Mouse (Mus musculus) embryo, embryonic 10 days (tissue): ENCODE results near the gene AI597479.
A peak's percentile ranks its signal among the peaks of the same experiment; 100 is the strongest.

Source experiments
- DNase-seq: peaks from one replicate; pipeline ENCODE4 v3.0.0-alpha.2; 2015; ENCODE audit warnings: low spot score

AI597479 gene

DNA sequence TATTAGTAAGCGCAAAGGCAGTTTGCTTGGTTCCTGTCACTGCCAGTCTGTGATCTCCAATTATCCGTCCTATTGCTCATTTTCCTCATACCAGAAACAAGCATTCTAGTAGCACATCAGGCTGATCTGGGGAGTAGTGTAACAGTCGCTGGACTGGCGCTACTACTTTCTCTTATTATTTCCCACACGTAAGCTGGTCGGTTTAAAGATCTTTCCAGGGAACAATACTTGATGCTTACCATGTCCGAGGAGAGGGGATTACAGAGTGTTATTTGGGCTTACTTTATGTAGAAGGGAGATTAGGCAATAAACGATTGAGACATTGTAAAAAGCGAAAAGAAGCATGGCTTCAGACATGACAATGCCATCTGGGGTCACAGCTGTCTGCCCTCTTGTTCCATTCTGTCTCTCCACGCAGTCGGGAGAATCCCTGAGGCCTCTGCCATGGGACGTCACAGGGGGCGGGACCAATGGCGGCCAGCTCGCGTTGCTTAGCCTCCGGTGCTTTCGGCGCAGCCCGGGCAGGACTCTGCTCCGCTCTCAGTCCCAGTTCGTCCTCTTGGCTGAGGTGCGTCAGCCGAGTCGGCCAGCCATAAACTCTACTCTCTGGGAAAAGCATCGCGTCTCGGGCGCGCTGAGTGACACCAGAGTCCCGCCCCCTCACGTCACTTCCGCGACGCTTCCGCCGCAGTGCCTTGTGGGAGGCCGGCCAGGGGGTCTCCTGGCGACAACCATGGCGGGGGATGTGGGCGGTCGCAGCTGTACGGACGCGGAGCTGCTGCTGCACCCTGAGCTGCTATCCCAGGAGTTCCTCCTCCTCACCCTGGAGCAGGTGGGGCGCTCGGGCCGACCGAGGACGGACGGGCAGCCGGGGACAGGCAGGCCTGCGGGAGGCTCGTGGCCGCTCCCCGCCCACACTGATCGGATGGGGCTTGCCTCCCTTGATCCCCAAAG lies at the start of gene AI597479, which contains the start of gene Tgfbrap1:
AI597479 (plus strand) TSS at position 680 of the 954 bp plus-strand sequence.
Tgfbrap1 (minus strand) TSS at position 607 of the 954 bp plus-strand sequence.
- DNase-seq = peak; percentile 97

DNA sequence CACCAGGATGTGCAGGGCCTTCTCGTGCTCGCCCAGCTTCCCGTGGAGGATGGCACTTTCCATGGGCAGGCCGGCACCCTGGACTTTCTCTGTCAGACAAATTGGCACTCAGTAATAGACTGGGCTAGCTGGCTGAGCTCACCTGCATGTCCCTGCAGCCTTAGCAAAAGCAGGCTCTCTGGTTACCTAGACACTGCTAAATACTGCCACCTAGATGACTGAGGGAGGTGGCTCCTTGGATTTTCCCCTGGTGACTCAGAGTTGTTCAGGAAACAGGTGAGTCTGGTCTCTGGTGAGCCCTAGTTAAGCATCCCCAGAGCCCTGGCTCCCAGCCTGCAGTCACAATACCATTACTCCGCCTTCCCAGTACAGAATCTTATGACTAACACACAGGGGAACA lies 46.6 kb upstream of the AI597479 start:
- DNase-seq = no peak

DNA sequence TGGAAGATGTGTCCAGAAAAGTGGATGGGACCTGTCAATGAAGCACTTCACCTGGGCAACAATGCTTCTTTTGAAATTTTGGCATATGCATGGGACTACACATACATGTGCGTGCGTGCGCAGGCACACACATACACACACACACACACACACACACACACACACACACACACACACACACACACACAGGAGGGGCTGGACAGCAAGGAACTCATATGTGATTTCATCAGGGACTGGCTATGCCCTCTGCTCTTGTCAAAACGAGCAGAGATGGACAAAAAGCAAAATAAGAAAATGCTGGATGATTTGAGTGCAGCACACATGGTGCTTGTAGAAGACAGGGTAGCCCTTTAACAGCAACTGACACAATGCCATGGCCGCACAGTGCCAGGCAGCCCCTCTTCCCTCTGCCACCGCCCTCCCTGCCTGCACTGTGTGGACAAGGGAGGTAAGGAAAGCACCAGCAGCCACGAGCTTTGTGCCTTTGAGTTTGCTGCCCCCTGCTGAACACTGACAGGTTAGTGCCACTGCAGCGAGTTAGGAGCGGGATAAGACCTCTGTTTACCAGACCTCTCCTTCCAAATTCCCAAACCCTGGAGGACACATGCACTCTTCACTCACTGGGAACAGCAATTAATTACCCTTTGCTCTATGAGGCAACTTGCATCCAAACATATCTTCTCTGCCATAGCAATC lies 32.7 kb upstream of the AI597479 start:
- DNase-seq = peak; percentile 91

DNA sequence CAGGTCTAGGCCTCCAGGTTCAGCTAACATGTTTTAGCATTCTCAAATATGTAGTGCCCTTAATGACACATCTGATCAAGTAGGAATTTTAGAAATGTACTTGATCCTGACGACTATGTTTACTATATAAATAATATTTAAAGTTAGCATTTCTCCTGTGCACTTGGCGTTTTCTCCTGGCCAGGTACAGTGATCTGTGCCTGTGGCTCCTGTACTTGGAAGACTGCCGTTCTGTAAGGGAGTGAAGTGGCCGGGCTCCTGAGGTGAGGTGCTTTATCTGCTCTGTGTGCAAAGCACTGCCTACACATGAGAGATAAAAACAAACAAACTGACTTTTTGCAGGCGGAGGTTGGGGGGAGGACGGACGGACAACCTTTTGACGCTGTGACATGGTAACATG lies 31.9 kb upstream of the AI597479 start:
- no peak for DNase-seq

DNA sequence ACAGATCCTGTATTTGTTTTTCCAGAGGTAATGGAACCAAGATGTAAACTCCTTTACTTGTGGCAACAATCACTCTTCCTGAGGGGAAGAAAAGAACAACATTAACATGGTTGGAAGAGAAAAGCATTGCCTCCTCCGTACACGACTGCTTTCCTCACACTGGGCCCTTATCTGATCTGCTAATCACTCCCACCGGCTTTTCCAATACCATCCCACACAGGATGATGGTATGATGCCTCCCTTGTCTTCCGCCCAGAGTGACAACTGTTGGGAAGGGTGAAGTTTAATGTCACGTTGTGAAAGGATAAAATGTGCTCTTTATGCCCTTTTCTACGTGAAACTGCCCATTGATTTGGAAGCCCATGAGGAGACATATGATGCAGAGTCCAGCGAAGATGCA lies 31.0 kb upstream of the AI597479 start:
- DNase-seq = no peak

DNA sequence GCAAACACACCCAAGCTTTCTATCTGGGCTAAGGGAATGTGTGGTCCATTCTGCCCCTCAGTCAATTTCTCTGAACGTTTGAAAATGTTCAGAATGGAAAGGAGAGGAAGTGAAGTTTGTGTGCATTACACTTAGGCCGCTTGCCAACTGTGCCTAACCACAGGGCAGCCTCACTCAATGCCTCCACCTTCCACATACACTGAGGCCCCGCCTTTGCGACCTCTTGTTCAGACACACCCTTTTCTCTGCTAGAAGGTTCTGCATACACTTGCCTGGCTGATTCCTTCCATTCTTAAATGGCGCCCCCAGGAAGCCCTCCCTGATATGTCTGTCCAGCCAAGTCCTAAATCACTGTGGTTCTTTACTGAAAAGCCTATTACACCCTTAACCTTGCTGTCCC lies 27.8 kb upstream of the AI597479 start:
- no peak for DNase-seq

DNA sequence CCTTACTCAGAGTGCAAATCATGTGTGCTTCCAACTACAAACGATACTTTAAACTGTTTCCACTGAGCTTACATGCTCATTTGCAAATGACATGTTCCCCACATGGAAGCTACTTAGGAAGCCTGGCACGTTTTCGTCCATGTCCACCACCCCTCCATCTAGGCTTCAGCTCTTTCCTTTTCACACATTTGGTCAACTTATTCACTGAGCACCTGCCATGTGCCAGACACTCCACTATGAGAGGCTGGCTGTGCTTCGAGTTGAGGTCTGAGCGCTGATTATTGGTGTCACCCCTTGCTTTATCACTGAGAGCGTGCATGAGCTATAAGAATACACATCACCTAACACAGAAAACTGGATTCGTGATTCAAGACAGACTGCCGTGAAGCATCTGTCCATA lies 26.5 kb upstream of the AI597479 start:
- DNase-seq = no peak

DNA sequence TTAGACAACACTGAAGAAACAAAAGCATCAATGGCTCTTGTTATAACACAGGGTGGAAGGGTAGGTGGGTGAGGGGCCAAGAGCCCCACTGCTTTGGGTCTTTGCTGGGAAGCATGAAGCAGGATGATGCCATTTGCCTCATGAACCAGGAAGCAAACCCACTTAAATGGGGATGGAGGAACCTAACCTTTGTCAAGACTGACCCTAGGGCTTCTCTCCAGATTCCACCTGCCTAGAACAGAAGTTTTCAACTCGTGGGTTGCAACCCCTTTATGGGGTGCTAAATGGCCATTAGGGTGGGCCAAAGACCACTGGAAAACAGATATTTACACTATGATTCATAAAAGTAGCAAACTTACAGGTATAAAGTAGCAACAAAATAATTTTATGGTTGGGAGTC lies 25.9 kb upstream of the AI597479 start:
- DNase-seq = no peak

DNA sequence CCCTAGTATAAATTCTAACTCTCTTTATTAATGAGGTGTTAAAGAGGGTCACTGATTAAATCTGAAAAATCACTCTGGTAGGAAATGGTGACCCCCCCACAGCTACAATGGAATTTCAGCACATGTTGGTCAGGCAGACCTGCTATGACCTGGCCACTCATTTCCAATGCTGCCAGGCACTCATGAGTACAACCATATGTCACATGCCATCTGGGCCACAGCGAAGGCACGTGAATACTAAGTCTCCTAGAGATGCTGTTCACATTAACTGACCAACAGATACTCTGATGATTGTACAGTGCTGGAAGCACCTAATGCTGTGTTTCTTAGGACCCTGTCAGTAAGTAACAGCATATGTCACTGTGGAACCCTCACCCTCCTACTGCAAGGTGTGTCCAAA lies 23.7 kb upstream of the AI597479 start:
- no peak for DNase-seq

DNA sequence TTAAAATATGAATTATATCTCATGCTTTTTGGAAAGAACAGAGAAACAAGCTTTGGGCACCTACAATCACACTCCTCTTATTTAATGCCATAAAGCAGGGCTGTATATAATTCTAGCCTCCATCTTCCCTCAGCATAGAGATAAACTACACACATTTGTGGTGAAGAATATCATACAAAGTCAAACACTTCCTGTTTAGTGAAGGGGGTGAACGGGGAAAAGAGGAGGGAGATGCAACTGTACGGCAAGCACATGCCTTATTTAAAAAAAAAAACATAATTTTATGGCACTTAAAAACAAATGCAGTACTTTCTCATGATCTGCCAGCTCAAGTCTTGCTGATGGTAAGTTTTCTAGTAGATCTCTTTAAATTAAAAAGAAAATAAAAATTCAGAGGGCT lies 20.4 kb upstream of the AI597479 start:
- no peak for DNase-seq

DNA sequence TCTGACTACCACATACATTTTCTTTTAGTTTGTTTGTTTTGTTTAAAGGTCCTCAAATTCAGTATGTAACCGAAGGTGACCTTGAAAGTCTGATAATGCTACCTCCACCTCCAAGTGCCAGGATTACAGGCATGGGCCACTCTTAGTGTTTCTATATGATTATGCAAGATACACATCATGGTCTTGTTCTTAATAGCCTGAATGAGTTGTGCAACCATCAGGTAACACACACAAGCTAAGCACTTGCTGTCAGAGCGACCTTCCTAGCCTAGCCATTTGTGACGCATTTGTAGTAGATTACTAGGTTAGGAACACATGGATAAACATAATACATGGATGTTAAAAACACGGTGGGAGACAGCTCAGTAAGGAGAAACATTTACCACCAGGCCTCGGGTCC lies 15.6 kb upstream of the AI597479 start:
- DNase-seq = no peak

DNA sequence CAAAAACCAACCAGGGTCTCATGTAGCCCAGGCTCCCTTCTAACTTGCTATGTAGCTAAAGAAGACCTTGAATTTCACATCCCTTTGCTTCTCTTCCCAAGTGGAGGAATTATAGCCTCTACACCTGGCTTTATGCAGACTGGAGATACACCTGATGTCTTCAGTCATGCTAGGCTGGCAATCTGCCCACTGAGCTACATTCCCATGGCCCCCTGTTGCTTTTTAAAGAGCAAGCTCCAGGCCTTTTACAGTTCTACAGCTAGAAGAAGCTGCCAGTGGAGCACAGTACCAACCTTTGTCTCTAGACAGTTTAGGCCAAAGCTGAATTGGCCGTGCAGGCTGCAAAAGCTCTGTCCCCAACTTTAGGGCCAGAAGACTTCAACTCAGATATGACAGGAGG lies 8.1 kb upstream of the AI597479 start:
- DNase-seq = no peak

DNA sequence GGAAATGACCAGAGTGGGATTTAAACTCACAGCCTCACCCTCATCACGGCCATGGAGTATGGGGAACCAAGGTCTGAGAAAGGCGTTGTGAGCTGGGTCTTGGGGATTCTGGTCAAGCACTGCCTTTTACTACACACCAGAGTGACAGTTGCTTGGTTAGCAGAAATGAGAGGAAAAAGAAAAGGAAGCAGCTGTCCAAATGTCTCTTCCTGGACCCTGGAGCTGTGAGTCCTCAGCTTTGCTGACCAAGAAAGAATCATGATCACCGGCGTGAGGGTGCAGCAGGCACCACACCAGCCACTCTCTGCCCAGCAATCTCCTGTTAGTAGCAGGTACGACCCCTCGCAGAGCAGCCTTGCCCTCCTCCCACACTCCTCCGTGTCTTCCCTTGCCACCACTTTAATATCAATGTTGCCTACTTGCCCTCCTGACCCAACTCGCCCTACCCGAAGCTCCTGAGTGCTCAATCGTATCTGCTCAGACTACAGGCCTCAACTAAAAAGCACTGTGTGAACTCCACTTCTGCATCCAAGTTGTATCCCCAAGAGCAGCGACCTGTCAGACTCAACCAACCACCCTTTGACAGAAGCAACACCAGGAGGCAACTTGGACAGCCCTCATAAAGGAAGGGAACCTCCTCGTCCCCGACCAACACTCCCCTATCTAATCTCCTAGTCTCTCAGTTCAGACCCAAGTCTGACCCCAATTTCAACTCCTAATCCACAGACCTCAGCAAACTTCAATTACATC lies 7.0 kb upstream of the AI597479 start:
- DNase-seq = no peak

DNA sequence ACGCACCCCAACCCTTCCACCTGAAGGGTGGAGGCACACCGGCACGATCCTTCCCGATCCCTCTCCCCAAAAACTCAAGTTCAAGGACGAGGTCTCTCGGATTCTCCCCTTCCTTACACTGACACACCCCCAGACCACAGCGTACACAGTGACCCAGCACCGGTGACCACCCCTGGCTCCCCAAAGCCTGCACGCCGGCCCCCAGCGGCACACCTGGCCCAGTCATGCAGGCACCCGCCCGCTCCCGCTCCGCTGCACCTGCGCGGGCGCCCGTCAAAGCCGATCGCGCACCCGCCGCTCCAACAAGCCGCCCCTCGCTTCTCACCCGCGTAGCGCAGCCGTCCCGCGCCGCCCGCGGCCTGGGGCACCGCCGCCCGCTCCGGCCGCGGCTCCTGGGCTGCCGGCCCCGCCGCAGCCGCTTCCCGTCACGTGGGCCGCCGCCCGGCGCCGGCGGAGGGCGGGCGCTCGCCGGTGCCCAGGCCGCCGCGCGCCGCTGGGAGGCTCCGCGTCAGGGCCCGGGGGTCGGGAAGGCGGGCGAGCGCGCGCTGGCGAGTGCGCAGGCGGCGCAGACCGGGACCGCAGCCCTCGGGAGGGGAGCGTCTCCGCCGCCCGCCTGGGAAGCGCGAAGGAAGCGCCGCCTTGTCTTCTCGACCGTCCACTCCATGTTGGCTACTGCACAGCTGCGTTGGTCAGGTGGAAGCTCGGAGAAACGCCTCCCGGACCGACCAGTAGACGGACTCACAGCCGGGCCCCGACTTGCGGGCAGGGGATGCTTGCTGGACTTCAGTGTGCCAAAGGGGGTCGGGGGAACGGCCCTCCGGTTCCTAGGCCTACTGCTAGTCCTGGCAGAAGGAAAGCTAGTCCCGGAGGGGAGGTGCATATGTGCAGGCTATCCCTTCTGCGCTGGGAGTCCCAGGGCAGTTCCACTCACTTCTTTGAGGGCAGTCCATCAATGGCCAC lies 6.2 kb upstream of the AI597479 start:
- peak; percentile 69 for DNase-seq

DNA sequence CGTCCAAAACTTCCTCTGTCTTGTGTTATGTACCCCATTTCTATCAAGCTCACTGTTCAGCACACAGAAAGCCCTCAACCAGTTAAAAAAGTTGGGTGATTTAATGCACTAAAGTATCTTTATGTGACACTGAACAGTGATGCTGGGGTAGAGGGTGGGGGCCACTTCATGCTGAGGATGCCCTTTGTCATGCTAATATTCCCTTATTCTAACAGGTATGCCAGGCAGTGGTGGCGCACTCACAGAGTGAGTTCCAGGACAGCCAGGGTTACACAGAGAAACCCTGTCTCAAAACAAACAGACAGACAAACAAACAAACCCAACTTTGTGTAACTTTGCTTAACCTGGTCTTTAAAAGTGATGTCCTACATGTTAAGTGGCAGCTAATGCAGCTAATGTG lies 4.3 kb upstream of the AI597479 start:
- DNase-seq = no peak

DNA sequence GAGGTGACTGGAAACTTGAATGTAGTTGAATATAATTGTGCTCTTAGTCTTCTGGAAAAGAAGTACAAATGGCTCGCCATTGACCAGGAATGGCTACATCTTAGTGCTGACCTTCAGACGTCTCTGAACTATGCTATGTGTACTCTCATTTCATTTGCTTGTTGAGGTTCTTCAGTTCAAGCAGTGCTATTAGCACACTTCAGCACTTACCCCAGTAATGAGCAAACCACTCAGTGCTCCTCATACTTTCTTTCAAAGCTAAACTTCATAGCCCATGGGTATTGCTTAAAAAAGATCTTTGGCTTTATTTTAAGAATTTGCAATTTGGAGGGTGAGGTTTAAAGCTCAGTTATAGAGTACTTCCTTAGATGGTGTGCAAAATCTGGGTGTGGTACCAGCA lies 10.2 kb downstream of the AI597479 start:
- no peak for DNase-seq

DNA sequence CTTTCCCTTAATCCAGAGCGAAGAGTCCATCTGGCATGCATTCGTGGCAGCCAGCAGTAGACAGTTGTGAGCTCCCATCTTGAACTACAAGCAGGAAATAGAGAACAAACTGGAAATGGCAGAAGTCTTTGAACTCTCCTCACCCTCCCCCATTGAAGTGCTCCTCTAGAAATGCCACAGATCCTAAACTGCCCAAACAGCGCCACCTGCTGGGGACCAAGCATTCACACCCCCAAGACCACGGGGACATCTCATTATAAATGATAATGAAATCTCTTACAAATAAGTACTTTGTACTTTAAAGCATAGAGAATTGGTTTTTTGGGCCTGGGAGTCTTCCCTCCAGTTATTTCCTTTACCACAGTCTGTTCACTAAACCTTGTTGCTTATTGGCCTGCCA lies 12.0 kb downstream of the AI597479 start:
- DNase-seq = peak; percentile 73

DNA sequence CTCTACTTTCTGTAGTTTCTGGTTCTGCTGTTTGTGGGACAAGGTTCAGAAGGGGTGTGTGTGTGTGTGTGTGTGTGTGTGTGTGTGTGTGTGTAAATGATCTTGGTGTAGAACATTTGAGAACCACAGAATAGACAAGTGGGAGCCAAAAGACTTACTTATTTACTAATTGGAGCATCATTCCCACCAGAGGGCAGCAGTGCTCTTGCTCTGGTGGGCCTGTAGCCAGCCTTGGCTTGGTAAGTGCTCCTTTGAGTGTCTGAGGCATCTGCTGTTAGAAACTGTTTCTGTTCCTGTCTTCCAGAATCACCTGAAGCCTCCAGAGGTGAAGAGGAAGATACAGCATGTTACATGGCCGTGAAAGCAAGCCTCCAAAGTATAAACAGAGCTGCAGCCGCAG lies 14.4 kb downstream of the AI597479 start:
- peak; percentile 76 for DNase-seq

DNA sequence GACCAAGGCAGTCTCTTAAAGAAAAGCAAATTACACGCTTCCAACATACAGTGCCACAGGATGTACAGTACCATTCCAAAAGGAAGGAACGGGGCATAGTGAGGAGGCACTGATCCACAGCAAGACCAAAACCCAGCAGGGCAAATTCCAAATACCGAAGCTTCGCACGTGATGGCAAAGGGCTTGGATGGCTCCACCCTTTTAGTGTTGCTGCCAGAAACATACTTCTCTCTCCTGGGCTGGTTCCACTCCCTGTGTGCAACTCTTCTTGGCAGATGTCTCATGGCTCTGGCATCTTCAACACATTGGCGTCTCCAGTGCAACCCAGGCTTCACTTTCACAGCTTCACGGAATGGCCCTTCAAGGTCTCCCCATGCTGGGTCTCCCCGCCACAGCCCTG lies 18.9 kb downstream of the AI597479 start:
- DNase-seq = no peak

DNA sequence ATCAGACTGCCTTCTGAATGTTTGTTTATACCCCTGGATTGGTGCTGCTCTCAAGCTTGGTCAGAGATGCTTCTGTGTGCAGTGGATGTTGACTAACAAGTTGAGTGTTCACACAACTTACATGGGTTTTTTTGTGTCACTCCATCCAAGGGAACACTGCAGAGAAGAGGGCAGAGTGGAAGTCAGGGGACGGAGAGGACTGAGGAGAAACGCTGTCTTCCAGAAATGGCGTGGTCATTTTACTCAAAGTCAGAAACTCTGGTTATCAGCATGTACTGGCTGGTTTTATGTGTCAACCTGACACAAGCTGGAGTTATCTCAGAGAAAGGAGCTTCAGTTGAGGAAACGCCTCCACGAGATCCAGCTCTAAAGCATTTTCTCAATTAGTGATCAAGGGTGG lies 22.4 kb downstream of the AI597479 start:
- no peak for DNase-seq

DNA sequence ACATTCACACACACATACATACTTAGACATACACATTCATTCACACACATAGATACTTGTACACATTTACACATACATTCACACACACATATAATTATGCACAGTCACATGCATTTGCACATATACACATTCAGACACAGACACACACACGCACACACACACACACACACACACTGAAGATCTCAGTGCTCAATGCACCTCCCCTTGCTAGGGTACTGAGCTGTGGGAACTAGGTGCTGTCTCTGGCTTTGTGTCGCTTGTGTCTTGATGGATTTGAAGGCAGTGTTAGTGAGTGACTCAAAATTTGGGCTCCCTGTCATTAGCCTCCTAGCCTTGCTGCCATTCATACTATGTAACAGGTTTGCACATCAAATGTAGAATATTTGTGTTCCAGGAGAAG lies 24.1 kb downstream of the AI597479 start:
- no peak for DNase-seq
